Mouse (Mus musculus) adrenal gland, adult (tissue): ENCODE measurements at regions not wholly inside any gene's neighbourhood (a gene's known extent, or its start where the extent isn't known, plus 50 kb on each side); places are given as distances from the start of the nearest gene placed in this dataset.

Experiments
- DNase-seq, 2 experiments: peaks; one replicate each; pipeline ENCODE4 v3.0.0; 2022 to 2023; ENCODE audit warnings: low spot score in 1 of 2; ENCODE audit not compliant: inconsistent age in 2 of 2

DNA sequence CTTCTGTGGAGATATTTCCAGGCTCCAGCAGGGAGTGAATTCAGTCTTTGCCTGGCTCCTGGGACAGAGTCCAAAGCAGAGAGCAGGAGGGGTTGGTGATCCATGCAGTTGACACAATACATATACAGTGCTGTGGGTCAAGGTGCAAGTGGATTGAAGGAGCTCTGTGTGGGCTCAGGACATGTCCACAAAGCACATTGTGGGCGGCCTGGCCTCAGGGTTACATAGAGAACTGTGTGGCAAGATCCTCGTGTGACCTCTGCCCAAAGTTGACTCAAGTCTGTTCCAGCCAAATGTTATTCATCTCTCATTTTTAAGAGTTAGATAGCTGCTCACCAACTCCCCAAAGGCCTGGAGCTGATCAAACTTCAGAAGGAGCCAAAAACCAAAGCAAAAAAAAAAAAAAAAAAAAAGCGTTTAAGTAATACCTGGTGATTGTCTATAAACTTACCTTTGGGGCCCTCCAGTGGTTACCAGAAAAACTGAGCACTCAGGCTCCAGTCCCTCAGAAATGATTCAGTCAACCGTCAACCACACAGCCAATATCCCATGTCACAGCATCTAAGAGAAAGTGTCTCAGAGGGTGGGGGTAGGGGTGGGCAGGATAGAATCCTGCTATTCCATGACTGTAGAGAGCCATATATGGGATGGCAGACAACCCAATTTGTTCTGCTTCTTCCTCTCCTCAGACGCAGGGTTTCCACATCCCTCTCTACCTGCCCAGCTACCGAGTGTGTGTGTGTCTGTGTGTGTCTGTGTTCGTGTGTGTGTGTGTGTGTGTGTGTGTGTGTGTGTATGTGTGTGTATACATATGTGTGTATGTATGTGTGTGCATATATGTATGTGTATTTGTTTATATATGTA is 91.9 kb upstream of the Far2 start:
- peak; percentile 43 to 77 for DNase-seq

DNA sequence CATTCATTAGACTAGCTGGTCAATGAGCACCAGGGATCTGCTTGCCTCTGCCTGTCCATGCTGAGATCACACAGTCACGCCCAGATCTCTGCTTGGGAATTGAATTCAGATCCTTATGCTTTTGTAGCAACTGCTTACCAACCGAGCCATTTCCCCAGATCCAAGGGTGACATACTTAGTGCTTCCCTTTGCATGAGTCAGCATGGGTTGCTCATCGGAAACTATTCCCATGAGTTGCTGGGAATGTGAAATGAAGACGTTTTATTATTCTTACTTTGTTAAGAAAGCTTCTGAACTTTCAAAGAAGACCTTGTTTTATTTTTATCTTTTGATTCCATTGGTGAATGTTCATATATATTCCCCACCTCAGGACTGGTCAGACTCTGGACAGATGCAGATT is 82.3 kb upstream of the Far2 start:
- peak in 1 of 2 experiments; percentile 35 for DNase-seq

DNA sequence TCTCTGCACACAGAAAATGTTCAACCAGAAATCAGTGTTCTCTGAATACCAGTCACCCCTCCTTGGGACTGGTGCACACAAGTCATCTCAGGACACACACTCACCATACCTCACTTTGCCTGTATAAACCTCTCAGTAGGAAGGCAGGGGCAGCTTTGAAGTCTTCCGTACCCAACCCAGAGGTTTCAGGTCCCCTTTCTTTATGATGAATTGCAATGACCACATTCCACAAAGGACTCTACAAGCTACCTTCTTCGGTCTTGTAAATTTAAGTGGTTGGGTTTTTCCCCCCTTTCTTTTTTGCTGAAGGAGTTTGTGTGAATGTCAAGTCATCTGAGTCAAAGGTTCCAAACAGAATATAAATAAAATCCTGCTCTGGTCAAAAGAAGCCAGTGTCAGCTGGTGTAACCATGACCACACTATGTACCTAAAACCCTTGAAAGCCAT is 76.9 kb upstream of the Far2 start:
- no peak for DNase-seq

DNA sequence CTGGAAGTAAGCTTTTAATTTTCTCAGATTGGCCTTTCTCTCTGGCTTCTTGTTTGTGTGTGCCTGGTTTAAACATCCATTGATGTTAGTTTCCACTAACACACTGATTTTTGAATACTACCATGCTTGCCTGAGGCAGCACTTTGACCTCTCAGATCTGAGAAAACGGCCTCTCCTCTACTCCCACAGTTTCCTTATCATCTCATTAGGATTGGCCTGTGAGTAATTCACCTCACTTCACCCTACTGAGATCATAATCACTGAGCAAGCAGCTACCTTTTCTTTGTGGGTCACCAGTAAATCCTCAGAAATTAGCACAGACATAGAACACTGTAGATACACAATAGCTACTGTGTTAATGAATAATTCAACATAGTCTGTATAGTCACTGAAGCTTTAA is 74.5 kb upstream of the Far2 start:
- peak in 1 of 2 experiments; percentile 22 for DNase-seq

DNA sequence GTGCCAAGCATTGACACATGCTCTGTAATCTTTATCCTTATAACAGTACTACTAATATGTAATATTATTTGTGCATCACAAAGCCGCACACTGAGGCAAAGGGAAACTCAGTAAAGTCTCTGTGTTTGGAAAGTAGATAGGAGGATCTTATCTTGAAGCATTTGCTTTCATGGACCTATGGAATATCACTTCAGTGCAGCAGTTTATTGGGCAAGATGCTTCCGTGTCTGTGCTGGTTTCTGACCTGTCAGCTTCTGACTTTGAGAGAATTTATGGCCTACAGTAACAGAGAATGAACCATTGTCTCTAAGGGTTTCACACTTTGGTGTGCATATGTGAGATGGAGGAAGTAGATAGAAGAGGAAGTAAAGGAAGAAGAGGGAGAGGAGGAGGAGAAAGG is 74.0 kb upstream of the Far2 start:
- DNase-seq, result no peak

DNA sequence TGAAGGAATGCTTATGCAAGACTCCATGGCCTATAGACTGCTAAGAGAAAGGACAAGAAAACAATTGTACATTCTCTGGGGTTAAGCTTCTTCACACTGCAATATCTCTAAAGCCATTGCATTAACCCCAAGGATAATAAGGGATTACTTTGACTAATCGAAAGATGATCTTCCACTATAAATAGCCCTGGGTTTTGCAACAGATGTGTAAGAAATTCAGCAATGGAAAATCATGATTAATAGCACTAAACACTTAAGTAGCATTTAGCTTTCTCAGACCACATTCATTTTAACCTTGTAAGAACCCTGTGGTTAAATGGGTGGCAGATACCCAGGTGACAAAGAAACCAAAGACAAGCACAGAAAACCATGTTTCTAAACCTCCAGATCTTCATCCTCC is 71.1 kb upstream of the Far2 start:
- no peak for DNase-seq

DNA sequence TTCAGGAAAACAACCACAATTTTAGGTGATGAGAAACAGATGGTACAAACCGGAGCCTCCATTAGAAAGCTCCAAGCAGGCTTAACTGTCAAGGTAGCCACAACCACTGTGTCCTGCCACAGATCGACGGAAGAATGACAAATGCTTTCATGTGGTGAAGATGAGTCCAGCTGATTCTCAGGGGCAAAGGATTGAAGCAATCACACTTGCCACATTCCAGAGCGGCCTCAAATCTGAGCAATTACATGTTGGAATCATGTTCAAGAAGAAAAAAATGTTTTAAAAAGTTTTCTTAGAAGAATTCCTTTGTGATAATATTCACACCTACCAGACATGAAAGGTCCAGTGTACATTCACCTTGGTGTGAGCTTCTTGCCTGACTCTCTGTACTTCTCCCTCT is 57.7 kb upstream of the Far2 start:
- no peak for DNase-seq
